Mouse (Mus musculus) MN1 (cell line): ENCODE results near the gene Dcaf15.

Experiments
- DNase-seq: peaks from one replicate; pipeline ENCODE4 v3.0.0-alpha.2; 2016; ENCODE audit warnings: low spot score

Gene Dcaf15

GRCm38 (mm10) chr8:84066291-84066930 is 38.2 kb downstream of the Dcaf15 start, which contains the start of gene Rfx1:
Gene Rfx1 (plus strand): TSS chr8:84066834.
- DNase-seq, result peak; percentile 100

GRCm38 (mm10) chr8:84065457-84066072 is 39.0 kb downstream of the Dcaf15 start:
- DNase-seq, result no peak

GRCm38 (mm10) chr8:84065037-84065436 is 39.5 kb downstream of the Dcaf15 start, which contains the start of gene Gm10643:
Gene Gm10643 (minus strand): TSS chr8:84065137.
- no peak for DNase-seq

GRCm38 (mm10) chr8:84063861-84064610 is 40.5 kb downstream of the Dcaf15 start:
- DNase-seq, result no peak

GRCm38 (mm10) chr8:84060245-84060644 is 44.3 kb downstream of the Dcaf15 start:
- no peak for DNase-seq

GRCm38 (mm10) chr8:84059226-84059625 is 45.3 kb downstream of the Dcaf15 start:
- DNase-seq, result no peak

GRCm38 (mm10) chr8:84057827-84058226 is 46.7 kb downstream of the Dcaf15 start:
- DNase-seq, result no peak

GRCm38 (mm10) chr8:84053229-84053628 is 51.3 kb downstream of the Dcaf15 start:
- DNase-seq, result no peak

GRCm38 (mm10) chr8:84052746-84053145 is 51.8 kb downstream of the Dcaf15 start:
- DNase-seq, result peak; percentile 54

- no peak for DNase-seq
Observed at GRCm38 (mm10) chr8:84048171-84048570, 56.4 kb downstream of the Dcaf15 start.
